Mouse (Mus musculus): ENCODE measurements around the gene Inafm1.
A peak's percentile ranks its signal among the peaks of the same experiment; 100 is the strongest.
"Not testable (repeated sequence)": the region's sequence is repeated elsewhere in the genome, so short reads cannot be mapped to it uniquely, and the experiment has no call there.

The Inafm1 gene

GRCm38 (mm10) chr7:16297616-16298015, 24.2 kb upstream of the Inafm1 start:
- DNase-seq (ENCODE audit: low spot score): no peak

DNA sequence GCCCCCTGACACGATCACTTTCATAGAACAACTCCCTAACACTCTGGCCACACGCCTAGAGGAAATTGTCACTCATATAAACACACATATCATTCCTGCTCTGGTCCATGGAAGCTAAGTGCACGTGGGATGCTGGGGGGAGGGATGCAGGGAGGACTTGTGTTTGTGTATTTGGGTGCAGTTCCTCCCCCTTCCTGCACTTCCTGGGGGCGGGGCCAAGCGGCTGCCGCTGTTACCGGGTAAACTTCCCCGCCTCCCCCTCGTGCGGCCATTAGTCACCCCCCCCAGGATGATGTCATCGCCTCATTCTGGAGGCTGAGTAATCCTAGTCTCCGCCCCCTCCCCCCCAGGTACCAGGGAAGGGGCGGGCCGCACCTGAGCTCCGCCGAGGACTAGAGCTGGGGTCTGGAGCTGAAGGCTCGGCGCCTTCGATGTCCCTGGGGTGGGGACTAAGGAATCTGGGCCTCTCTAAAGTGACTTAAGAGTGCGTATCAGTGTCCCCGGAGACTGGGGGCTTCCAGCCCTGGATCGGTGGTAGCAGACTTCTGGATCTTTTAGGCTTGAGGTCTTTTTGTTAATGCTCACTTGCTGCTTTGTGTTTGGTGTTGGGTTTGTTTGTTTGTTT, 23.5 kb upstream of the Inafm1 start:
- DNase-seq (ENCODE audit: low spot score): peak; percentile 93

- no peak for DNase-seq (ENCODE audit: low spot score)
Measured at GRCm38 (mm10) chr7:16296146-16296545, 22.7 kb upstream of the Inafm1 start.

- peak; percentile 89 for DNase-seq (ENCODE audit: low spot score)
Measured at GRCm38 (mm10) chr7:16295321-16295900, 22.0 kb upstream of the Inafm1 start.

DNA sequence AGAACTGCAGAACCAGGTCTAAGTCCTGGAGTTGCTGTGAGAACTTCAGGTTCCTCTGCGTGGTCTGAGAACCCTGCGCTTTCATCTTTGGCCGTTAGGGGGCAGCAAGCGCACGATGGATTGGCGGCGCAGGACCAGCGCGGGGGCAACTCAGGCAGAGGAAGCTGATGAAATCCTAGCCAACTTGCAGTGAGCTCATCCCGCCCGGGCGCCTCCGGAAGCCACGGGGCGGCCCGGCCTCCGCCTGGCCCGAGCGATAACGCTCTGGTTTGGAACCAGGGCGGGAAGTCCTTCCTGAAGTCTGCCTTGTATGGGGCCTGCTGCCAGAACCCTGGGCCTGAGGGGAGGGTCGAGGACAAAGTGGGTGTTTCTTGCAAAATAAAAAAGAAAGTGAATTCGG, 21.4 kb upstream of the Inafm1 start:
- peak; percentile 96 for DNase-seq (ENCODE audit: low spot score)

DNA sequence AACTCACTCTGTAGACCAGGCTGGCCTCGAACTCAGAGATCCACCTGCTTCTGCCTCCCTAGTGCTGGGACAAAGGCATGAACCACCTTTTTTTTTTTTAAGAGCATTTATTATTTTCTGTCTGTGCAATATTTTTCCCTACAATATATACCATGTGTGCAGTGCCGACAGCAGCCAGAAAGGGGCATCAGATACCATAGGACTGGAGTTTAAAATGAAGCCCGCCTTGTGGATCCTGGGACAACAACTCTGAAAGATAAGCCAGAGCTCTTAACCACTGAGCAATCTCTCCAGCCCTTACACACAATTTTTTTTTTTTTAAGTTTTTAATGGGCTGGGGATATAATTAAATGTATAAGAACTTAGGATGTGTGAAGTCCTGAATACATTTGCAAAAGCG, 20.9 kb upstream of the Inafm1 start:
- DNase-seq (ENCODE audit: low spot score): no peak

DNA sequence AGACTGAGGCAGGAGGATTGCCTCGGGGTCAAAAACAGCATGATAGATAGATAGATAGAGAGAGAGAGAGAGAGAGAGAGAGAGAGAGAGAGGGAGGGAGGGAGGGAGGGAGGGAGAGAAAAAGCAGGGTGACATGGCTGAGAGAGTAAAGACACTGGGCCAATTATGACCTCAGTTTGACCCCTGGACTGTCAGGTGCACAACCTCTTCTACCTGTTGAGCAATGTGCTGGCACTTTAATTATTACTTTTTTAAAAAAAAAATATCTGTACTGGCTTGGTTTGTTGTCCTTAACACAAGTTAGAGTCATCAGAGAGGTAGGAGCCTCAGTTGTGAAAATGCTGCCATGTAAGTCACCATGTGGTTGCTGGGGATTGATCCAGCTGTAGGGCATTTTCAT, 14.4 kb upstream of the Inafm1 start:
- DNase-seq (ENCODE audit: low spot score): no peak

GRCm38 (mm10) chr7:16287016-16287415, 13.6 kb upstream of the Inafm1 start:
- DNase-seq (ENCODE audit: low spot score): no peak

DNA sequence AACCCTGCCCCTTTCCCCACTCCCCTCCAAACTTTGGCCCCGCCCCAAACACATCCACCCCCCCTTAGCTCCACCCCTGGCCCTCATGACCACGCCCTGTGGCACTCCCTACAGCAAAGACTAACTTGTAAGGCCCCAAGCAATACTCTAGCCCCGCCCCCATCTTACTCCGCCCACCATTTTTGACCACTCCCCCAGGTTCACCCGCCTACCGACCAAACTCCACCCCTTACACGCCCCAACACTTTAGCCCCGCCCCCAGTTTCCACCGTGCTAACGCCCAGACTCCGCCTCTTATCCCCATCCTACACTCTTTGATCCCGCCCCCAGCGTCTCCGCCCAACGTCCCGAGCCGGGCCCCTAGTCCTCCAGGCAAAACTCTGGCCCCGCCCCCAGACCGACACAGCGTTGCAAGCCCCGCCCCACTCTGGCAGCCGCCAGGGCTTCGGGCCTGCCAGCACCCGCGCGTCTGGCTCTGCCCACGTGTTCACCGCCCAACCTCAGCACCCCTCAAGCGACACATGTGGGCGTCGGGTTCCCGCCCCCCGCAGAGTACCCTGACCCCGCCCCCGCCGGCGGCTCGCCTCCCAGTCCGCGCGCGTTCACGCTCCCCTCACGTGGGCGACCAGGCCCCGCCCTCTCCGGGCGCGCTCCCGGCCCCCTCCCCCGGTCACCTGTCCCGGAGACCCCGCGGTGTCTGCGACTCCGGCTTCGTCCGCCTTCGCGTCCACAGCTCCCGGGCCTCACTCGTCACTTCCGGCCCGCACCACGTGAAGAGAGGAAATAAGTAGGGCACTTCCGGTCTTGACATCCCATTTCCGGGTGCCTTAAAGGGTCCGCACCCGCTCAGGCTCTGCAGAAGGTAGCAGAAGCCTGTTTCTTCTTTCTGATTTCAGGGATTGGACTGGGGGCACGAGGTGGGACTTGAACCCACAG, 12.9 kb upstream of the Inafm1 start, which contains the start of gene Ccdc9:
TSS of gene Ccdc9 (minus strand) at position 770 of the 936 bp plus-strand sequence.
- DNase-seq (ENCODE audit: low spot score): peak; percentile 100

DNA sequence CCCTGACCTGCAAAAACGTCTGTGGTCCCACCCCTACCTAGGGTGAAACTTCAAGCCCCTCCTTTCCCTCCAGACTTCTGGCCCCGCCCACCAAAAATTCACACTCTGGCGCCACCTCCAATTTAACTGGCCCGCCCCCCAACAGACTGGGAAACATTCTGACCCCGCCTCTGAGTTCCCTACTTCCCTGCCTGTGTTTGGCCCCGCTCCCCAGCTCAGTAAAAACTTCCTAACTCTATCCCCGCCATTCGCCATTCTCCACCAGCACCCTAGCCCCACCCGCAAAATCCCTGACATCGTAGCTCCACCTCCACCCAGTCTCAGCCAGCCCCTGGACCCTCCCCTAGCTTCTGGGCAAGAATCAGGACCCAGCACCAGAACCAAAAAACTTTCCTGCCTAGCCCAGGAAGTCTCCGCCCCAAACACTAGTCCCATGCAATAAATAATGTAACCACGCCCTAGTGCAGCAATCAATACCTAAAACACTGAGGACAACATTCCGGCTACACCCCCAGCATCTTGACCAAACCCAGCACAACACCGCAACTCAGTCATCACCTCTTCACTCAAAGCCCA, 12.1 kb upstream of the Inafm1 start:
- DNase-seq (ENCODE audit: low spot score): peak; percentile 86

GRCm38 (mm10) chr7:16284904-16285303, 11.5 kb upstream of the Inafm1 start:
- DNase-seq (ENCODE audit: low spot score): no peak

DNA sequence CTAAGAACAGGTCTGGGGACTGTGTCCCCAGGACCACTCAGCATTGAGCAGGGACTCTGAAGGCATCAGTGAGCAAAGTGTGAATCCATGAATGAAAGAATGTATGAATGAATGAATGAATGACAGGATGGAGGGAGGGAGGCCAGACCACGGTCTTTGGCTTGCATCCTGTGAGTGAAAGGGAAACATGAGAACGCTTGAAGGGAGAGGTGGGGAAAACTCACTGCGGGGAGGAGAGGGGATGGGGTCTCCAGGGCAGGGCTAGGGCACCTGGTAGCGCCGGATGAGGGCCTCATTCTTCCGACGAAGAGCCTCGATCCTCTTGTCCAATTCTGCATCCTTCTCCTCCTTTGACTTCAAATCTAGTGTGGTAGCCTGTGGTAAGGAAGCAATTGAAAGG, 10.6 kb upstream of the Inafm1 start:
- no peak for DNase-seq (ENCODE audit: low spot score)

DNA sequence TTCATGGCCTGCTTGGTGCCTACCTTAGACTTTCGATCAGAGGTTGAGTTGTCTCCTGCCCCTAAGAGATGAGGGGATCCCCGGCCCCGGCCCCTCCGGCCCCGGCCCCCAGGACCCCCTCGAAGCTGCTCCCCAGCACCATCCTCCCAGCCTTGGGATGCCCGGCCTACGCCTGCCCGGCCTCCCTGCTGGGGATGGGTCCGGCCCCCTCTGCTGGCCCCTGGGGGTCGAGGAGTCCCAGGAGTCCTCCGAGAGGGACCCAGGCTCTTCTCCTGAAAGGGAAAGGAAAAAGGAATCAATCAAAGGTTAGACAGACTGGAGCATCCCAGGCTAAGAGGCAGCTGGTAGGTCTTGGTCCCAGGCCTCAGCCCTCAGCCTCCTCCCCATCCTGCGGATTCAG, 8.9 kb upstream of the Inafm1 start:
- no peak for DNase-seq (ENCODE audit: low spot score)

DNA sequence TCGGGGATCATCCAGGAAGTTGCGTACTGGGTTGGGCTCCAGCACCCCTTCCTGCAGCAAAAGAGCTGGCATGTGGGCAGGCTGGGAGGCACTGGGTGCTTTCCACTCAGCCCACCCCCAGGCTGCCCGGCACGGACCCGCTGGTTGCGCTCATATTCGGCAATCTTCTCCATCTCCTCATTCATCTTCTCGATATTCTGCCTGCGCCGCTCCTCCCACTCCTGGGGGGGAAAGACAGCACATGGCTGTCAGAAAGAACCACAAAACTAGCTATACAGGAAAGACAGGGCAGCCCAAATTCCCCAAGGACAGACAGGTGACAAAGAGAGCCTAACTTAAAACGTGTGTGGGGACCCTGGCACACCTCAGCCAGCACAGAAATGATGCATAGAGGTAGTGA, 7.3 kb upstream of the Inafm1 start:
- no peak for DNase-seq (ENCODE audit: low spot score)

DNA sequence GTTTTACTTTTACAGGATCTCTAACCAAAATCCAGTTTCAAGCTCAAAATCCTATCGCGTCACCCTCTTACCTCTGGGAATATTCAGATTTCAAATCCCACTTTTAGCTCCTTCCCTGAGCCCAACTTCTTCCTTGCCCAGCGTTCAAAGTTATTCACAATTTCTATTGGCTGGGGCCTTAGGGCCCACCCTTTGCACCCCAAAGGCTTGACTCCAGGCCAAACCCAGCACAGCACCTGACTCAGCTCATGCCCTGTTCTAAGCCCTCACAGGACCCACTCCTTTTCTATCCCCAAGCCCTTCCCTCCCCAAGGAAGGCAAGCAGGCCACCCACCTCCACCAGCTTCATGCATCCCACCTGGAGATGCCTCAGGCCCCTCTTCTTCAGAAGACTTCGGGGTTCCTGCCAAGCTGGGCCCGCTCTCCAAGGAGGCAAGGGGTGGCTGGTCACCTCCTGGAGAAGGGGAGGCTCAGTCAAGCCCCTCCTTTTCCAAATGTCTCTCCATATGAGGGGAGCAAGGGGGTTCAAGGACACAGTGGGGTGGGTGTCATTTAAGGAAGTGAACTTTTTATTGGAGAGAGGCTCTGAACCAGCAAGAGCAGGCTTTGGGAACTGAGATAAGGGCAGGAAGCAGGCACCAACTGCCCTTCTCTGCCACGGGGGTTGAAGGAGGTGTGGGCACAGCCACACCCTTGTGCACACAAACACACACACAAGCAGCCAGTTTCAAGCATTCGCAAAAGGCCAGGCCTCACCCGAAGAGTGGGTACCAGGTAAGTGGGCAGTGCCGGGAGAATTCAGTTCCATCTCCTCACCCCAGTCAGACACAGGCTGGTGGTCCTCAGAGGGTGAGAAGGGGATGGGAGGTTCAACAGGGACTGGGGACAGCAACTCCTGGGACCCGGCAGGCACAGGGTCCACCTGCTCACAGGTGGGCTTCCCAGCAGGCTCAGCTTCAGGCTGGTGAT, 1.8 kb upstream of the Inafm1 start:
- DNase-seq (ENCODE audit: low spot score): no peak

- DNase-seq (ENCODE audit: low spot score): peak; percentile 61
Measured at GRCm38 (mm10) chr7:16273766-16274140, 336 bp upstream of the Inafm1 start.

DNA sequence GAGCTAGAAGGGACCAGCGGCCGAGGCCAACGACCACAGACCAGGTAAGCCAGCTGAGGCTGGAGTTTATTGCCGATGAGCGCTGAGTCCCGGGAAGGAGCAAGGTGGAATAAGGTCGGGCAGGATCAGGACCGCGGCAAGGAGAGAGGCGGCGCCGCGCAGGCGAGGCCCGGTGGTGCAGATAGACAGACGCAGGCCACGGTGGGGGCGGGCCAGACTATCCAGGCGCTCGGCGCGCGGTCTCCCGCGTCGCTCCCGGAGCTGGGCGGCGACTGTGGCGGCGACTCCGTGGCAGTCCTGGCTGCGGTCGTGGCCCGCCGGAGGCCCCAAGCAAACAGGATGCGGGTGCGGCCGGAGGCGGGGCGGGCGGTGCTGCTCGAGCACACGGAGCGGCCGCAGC, 736 bp downstream of the Inafm1 start:
- peak; percentile 57 for DNase-seq (ENCODE audit: low spot score)

DNA sequence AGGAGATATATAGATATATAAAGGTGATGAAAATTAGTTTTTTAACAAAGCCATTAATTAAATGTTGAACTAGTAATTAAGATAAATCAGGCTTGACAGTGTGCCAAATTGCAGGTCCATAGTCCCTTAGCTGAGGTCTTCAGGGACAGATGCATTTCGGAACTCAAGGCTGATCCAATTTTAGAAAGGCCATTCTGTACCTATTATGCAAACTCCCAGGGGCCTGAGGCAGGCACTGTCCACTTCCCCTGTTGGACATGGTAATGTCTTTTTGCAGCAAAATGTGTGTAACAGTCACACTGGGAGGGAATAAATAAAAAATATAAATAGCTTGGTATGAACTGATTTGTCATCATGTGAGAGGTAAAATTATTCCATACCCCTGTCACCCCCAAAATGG, 2.3 kb downstream of the Inafm1 start:
- DNase-seq (ENCODE audit: low spot score): no peak

GRCm38 (mm10) chr7:16266593-16266992, 6.8 kb downstream of the Inafm1 start:
- not testable (repeated sequence) for DNase-seq (ENCODE audit: low spot score)

DNA sequence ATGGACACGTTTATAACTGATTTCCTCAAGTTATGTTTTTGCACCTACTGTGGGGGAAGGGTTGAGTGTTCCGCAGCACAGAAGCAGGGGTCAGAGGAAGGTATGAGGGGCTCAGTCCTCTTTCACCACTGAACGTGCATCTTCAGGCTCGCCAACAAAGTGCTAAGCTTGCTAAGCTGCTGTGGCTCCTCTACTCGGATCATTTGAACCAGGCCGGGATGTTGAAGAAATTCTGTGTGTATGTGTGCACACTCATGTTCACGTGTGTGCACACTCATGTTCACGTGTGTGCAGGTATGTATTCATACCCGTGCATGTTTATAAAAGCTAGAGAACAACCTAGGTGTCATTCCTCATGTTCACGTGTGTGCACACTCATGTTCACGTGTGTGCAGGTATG, 7.6 kb downstream of the Inafm1 start:
- no peak for DNase-seq (ENCODE audit: low spot score)

DNA sequence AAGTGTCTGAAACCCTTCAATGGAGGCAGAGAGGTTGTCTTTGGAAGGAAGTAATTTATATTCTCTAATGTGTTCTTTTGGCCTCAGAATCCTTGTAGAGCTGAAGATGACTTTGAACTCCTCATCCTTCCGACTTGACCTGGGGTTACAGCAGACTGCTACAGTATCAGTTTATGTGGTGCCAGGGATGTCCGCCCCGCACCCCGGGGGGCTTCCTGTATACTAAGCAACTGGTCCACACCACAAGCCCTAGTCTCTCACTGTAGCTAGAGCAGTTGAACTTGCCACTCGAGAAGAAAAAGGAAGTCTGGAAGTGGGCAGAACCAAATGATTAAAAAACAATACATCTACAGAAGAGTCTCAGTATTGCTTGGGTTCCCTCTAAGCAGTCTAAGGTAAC, 9.6 kb downstream of the Inafm1 start:
- no peak for DNase-seq (ENCODE audit: low spot score)
